Mouse (Mus musculus): ENCODE measurements at regions not wholly inside any gene's neighbourhood (a gene's known extent, or its start where the extent isn't known, plus 50 kb on each side); places are given as distances from the start of the nearest gene placed in this dataset.
"Not testable (repeated sequence)": the region's sequence is repeated elsewhere in the genome, so short reads cannot be mapped to it uniquely, and the experiment has no call there.

DNA sequence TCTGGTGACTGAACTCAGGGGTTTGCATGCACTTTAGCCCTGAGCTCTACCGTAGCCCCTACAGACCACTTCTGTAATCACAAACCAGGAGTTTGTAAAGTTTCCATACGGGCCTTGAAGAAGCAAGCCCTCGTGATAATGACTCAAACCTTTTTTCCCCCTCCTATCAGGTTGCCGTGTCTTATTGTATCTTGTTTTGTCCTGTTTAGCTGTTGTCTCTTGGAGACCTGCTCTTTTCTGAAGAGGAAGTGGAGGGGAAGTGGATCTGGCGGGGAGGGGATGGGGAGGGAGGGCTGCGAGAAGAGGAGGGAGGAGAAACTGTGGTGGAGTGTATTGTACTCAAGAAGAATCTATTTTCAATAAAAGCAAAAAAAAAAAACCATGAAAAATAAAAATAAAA lies 87.0 kb downstream of the Fam43a start:
- no peak for DNase-seq (ENCODE audit: low spot score)

DNA sequence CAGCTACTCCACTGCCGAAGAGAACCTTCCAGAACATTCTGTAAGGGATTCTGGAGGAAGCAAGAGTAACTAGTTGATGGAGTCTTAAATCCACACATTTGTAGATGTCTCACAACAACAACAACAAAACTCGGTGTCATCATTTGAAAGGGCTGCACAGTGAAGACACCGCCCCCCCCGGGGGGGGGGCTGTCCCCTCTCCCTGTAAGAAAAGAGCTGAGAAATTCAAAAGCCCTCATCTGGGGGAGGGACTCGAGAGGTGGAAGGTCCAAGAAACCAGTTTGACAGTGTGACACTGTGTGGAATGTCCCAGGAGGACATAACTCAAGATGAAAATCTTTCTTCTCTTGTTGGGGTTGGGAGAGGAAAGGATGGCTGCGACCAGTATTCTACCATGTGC lies 87.7 kb downstream of the Fam43a start:
- no peak for DNase-seq (ENCODE audit: low spot score)

DNA sequence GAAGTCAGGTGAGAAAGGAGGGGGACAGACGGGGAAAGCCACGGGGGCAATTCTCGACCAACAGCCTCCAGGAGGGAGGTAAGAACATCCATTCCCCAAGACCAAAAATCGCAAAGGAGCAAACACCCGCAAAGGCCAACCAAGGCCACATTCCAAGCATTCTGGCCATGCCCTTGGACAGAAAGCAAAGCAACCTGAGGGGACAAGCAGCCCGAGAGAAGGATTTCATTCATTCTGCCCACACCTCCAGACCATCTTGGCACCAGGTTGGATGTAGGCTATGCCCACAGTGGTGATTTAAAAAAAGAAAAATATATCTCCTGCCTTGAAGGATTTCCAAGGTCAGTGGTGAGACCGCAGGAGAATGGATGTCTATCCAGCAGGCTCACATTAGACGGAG lies 88.2 kb downstream of the Fam43a start:
- DNase-seq (ENCODE audit: low spot score), result no peak

DNA sequence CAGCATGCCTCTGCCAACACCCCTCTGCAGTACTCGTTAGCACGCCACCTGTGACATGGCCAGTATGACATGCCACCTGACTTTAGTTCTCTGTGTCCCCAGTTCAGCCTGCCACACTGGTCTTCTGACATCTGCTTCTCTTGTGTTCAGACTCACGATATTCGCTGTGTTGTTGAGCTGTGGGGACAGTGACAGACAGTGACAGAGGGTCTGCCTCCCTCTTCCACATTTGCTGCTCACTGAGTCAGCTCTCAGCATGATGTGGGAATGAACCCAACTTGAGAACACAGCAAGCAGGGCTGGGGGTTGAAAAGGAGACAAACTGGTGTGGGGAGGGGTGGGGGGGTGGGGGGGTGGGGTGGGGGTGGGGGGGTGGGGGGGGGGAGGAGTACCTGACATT lies 91.0 kb downstream of the Fam43a start:
- DNase-seq (ENCODE audit: low spot score), result no peak

DNA sequence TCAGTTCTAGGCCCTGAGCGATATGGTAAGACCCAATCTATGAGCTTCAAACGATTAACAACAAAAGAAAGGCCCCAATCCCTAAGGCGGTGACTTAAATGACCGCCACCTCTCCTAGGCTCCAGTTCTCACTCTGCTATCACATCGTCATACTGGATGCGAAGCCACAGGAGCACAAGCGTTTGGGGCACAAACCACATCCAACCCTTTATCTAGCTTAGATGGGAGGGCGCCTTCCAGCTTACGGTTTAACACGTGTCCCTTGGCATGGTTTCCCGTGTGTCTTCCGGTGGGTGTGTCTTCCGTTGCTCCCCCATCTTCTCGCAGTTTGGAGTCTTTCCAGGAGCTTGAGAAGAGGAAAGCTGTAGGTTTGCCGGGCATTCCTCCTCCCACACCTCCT lies 92.4 kb downstream of the Fam43a start:
- no peak for DNase-seq (ENCODE audit: low spot score)

DNA sequence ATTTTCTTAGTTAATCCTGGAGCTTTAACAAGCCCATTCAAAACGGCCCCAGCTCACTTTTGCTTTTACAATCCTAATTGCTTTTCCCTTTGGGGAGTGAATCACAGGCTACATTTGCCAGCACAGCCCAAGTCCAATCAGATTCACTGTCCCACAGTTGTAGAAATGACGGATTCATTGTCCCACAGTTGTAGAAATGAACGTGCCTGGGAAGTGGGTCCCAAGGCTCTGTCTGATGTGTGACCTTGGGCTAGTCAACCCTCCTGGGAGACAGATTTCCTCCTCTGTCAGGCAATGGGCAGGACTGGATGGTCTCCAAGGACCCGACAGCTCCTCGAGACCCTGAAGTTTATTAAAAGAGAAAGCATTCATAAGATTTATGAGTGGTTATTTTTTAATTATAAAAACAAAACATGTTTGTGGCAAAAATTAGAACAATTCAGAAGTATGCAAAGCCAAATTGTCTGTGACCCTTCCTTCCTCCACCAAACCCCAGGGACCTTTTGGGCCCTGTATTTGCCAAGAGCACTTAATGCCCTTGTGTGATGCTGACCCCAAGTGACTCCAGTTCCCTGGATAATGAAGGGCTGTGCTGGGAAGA lies 93.1 kb downstream of the Fam43a start:
- no peak for DNase-seq (ENCODE audit: low spot score)

DNA sequence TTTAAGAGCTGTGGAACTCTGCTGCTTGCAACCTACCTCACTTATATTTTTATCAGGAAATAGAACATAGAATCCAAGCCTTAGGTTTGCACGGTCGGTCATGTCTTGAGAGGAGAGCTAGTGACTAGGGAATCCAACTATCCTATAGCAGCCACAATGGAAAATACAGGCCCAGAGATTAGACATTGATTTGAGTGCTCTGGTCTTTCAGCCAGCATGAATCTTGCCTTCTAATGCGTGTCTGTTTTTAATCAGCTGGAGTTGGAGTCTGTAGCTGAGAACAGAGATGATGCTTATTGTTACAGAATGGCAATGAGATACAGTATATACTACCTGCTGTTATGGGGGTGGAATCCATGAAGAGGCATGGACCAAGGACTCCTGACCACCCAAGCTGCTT lies 93.7 kb downstream of the Fam43a start:
- no peak for DNase-seq (ENCODE audit: low spot score)

DNA sequence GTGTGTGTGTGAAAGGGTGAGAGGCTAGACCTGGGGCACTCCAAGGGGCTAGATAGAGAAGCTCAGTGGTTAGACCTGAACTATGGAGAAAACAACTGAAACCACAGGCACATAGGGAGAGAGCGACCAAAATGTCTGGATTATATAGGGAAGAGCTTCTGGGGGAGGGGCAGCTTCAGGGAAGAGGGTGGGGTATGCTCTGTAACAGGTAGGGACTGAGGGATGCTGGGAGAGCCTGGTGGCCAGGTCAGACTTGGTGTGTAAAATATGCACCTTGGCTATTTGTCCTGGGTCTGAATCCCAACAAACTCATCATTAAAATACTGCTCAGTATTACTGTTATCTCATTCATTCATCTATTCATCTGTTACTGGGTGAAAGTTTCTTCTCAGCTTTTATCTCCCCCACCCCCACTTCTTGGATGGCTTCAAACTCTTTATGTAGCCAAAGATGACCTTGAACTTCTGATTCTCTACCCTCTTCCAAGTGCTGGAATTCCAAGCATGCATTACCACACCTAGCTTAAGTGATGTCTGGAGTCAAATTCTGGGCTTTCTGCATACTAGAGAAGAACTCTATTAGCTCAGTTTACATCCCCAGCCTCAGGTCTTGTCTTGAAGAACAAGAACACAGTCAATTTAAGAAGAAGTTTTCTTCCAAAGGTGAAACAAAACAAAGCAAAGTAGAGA lies 94.5 kb downstream of the Fam43a start:
- DNase-seq (ENCODE audit: low spot score), result no peak

DNA sequence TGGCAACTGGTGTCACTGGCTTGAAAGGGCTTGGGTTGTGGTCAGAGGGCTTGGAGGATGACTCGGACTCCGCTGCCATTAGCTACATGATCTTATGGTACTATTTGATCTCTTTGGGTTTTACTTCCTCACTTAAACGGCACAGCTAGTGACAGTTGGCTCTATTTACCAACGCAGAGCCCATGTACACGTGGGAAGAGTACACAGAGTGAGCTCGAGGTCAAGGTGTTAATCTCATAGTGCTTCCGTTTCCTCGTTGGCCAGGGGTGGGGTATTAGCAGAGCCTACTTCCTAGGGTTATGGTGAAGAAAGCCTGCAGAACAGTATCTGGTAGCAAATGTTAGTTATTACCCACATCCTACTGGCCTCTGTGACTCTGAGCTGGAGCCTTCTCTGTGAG lies 96.2 kb downstream of the Fam43a start:
- DNase-seq (ENCODE audit: low spot score), result no peak

DNA sequence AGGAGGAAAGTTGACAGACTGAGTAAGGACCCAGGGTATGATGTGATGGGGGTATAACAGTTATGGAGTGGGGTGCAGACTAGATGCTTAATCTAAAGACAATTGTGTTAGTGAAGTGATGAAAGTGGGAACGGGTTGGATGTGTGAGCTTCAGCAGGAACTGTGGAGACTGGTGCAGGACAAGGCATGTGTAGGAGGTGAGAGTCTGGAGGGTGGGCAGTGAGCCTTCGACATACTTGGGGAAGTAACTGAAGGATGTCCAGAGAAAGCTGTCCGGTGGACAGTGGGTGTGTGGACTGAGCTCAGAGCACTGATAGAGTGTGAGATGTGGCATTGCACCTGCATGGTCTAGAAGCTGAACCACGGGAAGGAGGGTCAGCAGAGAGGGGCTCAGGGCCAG lies 97.7 kb downstream of the Fam43a start:
- no peak for DNase-seq (ENCODE audit: low spot score)

DNA sequence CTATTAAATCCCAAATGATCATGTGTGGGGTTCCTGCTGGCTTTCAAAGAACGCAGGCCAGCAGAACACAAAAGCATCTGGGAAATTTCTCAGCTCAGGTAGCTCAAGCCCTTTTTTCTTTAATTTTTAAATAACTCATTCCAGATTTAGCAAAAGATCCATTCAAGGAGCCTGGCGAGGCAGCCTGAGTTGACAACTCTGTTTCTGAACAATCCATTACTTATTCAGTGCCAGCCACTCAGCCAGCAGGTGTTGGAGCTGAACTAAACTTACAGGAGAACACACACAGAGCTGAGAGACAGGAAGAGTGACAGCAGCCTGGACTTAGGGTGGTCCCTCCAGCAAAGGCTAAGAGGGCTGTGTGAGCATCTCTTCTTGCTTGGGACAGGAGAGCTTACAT lies 98.3 kb downstream of the Fam43a start:
- no peak for DNase-seq (ENCODE audit: low spot score)

DNA sequence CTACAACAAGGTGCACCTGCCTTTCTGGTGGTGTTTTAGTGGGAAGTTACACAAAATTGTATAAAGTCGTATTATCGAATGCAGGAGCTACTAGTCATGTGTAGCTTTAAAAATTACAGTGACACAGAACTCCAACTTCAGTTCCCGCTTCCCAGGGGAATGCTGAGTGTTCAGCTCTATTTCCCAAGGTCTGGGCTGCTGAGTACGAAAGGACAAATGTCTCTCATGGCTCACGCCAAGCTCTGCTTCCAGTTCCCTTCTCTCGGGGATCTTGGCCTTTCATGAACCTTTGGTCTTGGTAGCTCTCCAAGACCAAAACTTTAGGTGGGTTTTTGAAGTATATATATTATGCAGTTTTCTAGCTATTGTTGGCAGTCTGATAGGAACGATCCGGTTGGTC lies 104.3 kb downstream of the Fam43a start:
- no peak for DNase-seq (ENCODE audit: low spot score)

DNA sequence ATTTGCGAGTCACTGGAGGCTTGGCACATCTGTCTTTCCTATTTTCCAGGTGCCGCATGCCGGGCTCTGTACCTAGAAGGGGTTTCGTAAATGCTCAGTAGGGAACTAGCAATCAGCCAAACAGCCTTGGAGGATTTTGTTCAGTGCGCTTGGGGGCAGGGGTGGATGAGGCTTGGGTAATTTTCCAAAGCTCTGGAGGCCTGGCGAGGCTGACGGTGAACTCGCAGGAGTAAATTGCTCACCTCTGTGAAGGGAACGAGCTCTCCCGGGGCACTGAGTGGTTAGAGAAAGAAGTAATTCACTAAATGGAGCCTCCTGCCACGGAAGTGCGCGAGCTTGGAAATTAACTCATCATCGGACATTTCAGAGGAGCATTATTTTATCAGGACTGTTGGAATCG lies 110.0 kb downstream of the Fam43a start:
- no peak for DNase-seq (ENCODE audit: low spot score)

DNA sequence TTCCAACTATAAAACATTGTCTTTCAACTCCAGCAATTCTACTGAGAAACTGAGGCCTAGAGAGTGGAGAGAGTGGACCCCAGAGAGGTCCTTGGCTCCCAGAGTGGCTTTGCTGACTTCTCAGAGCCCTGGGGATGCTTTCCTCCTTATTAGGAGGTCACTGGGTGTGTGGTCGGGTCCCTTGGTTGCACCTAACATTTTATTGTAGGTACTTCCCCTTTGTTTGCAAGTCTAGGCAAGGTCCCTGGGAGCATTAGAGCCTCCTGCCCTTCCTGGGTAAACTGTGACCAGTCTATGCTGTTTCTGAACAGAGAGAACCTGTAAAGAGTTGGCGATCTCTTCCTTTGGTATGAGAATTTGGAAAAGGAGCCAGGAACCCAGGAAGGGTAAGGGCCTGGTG lies 110.5 kb downstream of the Fam43a start:
- DNase-seq (ENCODE audit: low spot score), result no peak

DNA sequence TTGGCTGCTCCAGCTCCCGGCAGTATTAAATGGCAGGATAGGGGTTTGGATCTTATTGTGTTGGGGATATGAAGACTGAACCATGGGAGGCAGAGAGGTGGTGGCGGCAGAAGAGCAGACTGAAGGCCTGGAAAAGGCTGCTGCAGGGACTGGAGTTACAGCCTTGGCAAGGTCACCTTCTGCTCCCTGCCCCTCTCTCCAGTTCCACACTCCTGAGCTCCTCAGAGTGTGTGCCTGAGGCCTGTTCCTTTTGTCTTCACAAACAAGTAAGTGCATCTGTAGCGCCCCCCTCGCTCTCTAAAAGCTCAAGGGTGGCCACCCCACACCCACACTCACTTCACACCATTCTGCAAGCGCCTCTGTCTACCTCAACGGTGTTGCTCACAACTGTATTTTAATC lies 113.0 kb downstream of the Fam43a start:
- no peak for DNase-seq (ENCODE audit: low spot score)

DNA sequence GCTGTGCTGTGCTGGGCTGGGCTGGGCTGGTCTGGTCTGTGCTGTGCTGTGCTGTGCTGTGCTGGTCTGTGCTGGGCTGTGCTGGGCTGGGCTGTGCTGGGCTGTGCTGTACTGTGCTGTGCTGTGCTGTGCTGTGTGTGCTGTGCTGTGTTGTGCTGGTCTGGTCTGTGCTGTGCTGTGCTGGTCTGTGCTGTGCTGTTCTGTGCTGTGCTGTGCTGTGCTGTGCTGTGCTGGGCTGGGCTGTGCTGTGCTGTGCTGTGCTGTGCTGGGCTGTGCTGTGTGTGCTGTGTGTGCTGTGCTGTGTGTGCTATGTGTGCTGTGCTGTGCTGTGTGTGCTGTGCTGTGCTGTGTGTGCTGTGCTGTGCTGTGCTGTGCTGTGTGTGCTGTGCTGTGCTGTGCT lies 118.1 kb downstream of the Fam43a start:
- not testable (repeated sequence) for DNase-seq (ENCODE audit: low spot score)

DNA sequence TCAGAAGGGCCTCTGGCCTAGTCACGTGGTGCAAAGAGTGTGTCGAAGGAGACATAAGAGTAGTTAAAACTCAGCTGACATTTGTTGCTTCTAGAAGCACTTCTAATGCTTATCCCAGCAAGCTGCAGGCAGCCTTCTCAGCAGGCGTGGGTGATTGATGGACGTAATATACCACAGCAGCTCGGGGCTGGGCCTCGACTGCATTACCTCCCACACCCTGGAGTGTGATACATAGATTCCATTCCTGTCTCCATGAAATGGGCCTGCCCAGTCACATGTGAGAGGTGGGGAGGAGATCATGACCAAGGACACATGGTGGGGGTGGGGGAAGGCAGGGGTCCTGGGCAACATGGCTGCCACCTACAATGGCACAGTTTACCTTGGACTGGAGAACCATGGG lies 121.3 kb downstream of the Fam43a start:
- DNase-seq (ENCODE audit: low spot score), result no peak

DNA sequence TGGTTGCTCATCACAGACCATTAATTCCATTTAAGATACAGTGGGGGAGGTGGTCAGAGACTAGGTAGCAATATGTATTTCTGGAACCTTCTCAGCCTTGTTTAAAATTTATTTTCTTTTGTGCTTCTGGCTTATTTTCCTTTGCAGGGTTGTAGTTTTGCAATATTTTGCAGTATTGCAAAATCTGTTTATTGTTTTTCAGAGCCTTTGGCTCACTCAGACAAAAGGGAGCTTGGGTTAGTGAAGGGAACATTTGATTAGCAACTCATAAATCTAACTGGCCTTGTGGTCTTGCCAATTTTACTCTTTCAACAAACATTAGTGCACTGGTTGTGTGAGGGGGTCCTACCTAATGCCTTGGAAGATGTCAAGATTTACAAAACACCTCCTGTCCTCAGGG lies 121.7 kb downstream of the Fam43a start:
- DNase-seq (ENCODE audit: low spot score), result no peak

DNA sequence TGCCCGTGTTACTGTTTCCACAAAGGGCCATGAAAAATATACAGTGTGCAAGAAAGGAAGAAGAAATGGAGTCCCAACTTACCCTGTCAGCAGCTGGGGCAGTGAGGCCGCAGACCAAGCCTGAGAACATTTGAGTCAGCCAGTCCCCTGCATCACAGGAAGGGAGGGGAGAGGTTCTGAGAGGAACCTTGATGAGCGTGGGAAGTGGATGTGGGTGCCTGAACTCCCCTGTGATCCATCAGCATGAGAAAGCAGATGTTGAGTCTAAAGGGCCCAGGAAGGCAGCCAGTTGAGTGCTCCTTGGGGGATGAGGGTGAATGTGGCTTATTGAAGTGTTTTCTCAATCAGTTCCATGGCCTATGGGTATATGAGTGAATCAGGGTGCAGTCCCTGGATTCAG lies 122.8 kb downstream of the Fam43a start:
- no peak for DNase-seq (ENCODE audit: low spot score)

DNA sequence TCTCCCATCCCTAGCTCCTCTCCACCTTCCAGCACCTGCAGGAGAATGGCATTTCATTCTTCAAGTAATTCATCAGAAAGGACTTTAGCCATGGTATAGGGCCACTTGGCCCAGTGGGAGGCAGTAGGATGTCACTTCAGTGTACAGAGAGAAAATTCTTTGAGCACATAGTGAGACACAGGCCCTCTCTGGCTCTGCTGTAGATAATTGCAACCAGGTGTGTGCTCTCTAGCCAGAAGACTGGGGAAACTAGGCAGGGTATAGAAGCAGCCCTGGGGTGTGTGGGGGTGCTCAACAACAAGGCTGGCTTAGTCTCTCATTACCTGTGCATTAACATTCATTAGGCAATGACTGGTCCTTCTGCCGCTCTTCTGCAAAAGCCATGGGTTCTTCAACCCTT lies 125.1 kb downstream of the Fam43a start:
- no peak for DNase-seq (ENCODE audit: low spot score)

DNA sequence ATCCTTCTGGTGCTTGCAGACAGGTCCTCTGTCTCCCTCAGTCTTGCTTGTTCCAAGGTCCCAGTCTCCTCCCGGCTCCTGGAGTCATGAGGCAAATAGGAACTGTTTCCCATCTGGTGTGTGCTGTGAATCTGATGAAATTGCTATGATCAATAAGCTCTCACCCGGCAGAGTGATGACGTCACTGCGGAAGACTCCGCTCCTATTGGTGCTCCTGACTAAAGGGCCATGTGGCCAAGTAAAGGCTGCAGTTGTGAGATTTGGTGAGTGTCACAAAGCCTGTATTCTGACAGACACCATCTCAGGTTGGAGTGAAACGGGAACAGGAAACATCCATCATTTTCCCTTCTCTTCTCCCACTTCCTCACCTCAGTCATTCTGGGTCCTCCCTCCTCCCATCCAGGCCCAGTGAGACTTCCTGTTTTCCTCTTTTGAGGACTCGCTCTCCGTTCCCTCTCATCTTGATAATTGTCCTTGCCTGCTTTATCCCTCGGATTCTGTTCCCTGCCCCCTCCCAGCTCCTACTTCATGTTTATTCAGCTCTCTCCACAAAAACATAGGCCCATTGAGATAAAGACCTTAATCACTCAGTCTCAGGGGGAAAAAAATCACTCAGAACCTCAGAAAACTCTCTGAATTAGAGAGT lies 133.4 kb downstream of the Fam43a start:
- no peak for DNase-seq (ENCODE audit: low spot score)

DNA sequence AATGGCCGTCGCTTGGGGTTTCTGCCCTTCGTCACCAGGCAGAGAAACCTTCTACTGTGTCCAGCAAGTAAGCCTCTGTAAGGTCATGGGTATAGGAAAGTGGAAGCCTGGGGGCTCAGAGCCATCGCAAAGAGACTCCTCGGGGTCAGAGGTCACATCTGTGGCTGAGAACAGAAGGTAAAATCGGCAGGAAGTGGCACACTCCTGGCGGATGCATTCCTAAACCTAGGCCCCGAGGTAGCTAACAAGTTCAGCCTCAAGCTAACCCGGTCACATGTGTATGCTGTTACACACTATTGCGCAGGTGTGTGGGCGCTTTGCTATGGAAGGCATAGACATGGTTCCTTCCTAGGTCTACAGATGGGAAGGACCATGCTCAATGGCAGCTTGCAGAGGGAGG lies 134.0 kb downstream of the Fam43a start:
- DNase-seq (ENCODE audit: low spot score), result no peak

DNA sequence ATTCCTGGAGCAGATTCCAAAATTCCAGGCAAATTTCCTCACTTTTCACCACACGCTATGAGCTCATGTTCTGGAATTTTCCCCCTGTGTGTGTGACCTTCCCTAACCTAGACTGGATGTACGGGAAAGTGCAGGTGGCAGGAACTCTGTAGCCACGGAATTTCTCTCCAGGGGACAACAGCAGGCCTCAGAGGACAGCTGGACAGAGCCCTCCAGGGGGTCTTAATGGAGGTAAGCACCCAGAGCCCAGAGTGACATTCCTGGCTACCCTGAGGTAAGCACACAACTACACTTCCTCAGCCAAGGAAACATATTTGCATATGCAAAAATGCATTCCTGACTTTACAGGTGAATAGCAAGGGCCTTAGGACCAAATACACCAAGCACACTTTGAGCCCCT lies 135.8 kb downstream of the Fam43a start:
- DNase-seq (ENCODE audit: low spot score), result no peak

DNA sequence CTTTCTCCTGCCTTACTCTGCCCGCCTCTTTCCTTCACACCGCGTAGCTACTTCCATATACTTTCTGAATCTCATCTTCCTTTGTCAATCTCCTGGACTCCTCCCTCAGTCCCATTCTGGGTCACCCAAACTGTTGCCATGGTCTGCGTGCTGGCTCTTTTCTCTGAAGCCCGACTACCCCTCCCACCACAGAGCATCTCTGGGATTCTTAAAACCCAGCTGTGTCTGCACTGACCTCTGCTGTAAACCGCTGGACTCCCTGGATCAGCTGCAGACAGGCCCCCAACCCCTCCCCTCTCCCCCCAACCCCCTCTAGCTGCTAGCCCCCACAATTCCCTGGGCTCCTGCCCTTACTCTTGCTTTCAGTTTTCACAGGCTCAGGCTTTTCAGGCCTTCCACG lies 136.4 kb downstream of the Fam43a start:
- DNase-seq (ENCODE audit: low spot score), result no peak

Measured in spleen, adult 12 weeks (tissue).